Mouse (Mus musculus) adrenal gland, adult (tissue): ENCODE results near the gene Slc6a1.
A peak's percentile ranks its signal among the peaks of the same experiment; 100 is the strongest.

ENCODE experiments used
- DNase-seq, 2 experiments: peaks; one replicate each; pipeline ENCODE4 v3.0.0; 2022 to 2023; ENCODE audit warnings: low spot score in 1 of 2; ENCODE audit not compliant: inconsistent age in 2 of 2

The Slc6a1 gene

DNA sequence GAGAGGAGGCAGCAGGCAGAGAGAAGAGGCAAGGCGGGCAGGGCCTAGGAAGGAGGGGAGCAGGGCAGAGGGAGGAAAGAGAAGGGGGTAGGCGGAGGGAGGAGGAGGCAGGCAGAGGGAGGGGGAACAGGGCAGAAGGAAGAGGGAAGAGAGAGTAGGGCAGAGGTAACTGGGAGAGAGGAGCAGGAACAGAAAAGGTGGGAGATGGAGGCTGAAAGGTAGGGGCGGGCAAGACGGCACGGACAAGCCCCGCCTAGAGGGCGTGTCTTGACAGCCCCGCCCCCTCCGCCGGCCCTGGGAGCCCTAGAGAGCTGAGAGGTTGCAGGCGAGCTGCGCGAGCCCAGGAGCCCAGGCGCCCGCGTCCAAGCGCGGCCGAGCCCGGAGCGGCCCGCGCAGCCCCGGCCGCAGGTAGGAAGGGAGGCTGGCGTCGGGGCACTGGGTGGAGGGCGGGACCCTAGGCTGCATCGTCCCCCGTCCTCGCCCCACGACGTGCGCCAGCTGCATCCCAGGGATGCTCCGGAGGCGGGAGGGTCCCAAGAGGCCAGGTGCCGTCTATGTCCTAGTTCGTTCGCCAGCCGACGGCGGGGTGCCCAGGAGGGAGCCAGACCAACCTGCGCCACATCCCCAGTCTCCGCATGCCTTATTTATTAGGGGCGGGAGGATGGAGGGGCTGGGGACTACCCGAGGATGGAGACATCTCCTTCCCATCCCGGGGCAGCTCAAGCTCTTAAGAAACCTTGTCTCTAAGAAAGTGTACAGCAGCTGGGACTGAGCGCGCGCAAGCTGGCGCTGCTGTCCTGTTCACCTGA, at the start of gene Slc6a1:
Gene Slc6a1 (plus strand): TSS at position 167 of the 809 bp plus-strand sequence.
- DNase-seq: peak; percentile 20 to 56

DNA sequence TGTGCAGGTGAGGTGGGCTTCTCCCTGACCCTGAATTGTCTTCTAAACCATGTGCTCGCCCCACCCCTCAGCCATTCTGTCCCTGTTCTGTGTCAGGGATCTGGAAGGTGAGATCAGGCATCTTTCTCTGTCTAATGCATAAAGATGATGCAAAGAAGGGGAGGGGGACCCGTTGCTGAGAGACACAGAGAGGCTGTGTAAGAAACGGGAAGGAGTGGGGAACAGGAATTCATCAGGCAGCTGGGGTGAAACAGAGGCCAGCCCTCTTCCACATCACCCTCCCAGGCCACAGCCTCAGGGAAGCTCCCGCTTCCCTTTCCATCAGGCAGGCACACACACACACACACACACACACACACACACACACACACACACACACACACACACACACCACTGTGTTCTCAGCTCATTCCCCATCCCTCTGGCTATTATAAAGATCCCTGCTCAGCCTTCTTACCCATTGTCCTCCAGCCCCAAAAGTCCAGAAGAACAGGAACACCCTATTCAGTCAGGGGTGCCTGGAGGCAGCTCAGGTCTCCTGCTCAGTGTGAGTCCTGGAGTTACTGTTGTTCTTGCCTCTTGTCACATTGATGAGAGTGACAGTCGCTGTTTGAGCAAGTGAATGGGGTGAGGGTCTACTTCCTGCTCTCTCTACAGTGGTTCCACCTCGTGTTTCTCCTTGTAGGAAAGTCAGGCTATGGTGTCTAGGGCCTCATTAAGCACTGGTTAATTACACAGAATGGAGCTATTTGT, 43.4 kb upstream of the Slc6a1 start:
- DNase-seq: no peak

DNA sequence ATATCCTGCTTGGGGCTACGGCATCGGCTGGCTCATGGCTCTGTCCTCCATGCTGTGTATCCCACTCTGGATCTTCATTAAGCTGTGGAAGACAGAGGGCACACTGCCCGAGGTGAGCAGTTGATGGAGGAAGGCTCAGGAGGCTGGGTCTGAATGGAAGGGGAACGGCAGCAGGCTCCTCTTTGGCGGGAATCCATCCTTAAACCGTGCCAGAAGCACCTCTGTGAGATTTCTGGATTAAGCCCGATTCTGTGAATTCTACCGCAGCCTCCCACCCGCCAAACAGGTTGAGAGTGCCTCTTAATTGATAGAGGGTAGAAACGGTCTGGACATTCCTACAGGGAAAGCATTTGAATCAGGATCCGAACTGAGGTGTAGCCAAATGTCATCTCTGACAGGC, 36.8 kb upstream of the Slc6a1 start:
- DNase-seq: no peak

DNA sequence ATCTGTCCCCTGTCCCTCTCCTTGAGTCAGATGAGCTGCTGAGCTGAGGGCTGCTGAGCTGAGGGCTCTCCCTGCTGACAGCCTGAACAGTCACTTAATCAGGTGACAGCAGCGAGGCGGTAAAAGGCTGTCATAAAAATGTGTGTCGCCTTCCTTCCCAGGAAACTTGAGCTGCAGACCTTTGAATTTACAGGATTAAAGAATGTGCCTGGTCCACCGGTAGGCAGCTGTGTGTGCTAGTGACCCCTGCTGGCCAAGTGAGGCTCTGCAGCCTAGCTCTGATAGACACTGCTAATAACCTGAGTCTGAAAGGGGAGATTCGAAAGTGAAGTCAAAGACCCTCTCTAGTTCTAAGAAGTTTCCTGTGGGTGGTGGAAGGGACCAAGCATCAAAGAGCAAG, 32.1 kb upstream of the Slc6a1 start:
- peak; percentile 52 to 86 for DNase-seq

DNA sequence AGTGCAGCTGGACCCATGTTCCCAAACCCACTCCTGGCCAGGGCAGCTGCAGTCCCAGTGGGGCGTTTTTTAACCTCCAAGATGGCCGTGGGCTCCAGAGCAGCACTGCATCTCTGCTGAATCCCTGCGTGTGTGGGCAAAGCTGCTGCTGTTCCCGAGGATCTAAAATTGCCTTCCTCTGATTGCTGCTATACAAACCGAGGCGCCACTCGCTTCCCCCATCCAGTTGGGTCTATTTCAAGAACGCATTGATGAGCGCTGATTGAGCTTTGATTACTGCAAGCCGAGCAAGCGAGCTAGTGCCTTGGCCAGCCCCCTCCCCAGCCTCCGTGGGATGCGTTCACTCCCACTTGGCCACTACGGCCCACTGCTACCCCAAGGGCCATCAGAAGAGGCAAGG, 27.5 kb upstream of the Slc6a1 start:
- DNase-seq: no peak

DNA sequence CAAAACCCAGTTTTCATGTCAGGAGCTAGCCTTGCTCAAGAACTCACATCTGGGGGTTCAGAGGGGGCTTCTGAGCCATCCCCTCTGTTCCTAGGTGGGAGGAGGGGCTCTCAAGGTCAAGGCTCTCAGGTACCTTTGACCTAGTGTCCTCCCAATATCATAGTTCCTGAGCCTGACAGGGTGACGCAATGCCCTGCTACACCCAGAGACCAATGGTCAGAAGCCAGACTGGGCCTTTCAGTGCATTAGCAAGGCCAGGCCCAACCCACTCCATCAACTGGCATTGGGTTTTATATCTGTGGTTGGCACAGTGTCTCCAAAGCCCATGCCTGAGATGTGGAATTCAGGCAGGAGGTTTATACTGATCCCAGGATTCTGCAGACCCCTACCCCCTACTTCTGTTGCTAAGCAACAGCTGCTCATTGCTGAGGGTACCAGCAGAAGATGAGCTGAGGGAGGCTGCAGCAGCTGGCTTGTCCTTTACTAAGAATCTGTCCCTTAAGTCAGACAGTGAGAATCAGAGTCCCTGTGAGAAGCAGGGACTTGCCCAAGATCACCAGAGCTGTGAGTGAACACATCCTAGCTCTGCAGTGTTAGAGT, 24.6 kb upstream of the Slc6a1 start:
- DNase-seq: no peak

DNA sequence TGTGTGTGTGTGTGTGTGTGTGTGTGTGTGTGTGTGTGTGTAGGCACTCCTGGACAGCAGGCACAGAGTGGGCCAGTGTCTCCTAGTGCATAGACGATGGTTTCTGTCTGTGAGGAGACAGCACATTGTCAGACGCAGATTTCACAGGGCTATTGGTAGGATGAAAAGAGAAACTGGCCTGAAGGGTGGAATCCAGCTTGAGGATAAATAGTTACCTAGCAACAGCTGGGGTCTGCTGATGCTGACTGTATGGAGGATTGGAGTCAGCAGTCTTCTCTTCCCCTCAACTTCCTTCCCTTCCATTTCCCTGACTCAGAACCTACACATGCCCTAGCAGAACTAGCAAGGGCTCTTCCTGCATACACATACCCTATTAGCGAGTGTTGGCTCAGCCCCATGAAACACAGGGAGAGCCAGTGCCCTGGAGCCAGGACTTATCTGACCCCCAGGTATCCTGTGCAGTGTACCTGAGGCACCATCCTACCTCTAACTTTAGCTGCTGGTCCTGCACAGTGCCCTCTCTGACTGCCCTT, 23.7 kb upstream of the Slc6a1 start:
- DNase-seq: no peak

DNA sequence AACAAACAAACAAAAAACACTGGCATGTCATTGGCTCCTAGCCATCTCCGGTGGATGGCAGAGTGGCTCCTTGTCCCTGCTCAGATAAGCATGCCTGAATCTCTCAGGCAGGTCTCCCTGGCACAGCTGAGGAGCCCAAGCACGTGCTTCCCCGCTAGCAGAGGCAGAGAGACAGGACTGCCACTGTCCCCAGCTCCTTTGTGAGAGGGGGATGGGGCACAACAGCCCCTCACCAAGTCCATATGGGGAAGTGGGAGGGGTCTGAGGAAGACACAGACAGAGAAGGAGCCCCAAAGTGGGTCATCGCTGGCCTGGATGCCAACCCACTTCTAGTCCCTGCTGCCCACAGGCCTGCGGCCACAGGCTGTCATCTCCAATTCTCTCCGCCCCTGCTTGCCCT, 20.8 kb upstream of the Slc6a1 start:
- no peak for DNase-seq

DNA sequence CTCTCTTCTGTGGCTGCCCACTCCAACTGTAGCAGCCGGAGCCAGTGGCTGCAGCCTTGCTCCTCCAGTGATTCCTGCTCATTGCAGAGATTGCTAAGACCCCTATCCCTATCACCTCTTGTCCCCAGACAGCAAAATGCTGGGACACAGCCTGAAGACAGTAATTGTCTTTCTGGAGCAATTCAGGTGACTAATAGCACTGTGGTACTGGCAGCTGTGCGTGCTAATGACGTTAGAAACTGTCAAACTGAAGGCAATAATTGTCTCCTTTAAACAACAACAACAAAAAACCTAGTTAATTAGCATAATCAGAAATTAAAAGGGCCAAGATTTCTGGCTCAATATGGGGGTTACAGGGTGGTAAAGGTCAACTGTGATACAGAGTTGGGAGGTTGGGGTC, 18.4 kb upstream of the Slc6a1 start:
- no peak for DNase-seq

DNA sequence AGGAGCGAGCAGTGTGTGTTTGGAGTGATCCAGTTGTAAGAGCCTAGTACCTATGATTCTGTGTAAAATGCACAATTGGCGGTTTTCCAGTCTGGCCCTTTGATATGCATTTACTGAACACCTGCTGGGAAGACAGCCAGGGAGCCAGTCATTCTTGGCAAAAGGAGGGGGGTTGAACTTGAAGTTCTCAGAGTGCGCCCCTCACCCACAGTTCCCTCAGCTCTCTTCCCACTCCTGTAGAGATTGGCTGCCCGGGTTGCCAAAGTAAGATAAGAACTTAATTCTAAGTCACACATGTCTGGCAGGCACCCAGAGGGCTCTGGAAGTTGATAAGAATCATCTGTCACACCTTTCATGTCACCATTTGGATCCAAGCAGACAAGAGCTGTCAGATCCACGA, 18.0 kb upstream of the Slc6a1 start:
- DNase-seq: no peak

DNA sequence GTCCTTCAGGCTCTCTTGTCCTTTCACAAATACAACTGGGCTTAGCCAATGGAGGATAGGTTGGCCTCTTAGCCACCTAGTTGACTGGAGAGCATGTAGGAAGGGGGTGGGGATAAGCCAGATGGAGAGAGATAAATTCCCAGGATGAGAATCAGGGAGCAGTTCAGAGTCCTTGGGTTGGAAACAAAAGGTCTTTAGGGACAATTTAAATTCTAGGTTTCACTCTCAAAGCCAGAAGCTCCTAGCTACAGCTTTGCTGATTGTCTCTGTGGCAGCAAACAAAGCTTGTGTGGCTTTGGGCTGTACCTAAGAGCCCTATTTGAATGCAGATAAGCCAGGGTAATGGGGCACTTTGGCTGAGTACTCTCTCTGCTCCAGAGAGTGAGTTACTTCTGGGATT, 16.2 kb upstream of the Slc6a1 start:
- no peak for DNase-seq

DNA sequence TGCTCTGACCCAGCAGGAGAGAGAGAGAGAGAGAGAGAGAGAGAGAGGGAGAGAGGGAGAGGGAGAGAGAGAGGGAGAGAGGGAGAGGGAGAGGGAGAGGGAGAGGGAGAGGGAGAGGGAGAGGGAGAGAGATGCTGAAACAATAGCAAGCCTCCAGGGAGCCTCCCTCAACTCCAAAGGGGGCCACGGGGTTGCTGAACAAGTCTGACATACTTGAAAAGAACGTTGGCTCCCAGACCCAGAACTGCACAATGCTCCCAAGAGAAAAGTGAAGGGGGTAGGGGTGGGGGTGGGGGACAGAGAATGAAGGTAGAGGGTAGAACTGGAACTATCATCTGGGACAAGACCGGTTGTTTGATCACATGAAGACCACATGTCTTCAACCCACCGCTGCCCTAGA, 14.5 kb upstream of the Slc6a1 start:
- DNase-seq: no peak

DNA sequence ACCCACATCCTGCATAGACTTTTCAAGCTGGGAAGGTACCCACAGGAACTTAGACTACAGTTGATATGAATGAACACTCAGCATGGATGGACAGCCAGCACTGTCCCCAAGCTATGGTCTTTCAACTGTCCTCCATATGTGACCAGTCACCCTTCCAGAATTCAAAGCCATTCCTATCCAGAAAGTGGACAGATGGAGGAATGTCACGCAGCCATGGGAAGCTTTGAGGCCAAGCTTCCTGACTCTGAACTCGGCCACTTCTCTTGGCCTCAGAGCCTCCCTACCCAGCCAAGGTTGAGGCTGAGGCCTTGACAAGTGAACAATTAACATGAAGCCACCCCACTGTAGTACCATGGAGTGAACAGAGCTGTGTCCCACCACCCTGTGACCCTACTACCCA, 12.8 kb upstream of the Slc6a1 start:
- DNase-seq: no peak

DNA sequence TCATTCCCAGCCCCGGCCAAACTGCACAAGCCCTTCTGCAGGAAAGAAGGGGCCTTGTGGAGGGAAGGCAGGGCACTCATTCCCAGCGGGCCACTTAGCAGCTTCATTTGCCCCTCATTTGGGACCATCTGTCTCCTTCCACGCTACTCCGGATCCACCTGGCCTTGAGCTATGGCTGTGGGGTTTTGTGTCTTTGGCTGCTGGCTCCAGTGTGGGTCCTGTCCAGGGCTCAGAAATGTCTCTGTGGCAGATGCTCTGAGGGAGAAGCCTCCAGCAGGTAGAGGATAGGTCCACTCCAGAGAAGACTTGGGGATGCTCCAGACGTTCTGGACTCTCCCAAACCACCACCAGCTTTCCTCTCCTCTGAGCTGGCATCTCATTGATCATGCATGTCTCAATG, 11.6 kb upstream of the Slc6a1 start:
- no peak for DNase-seq

DNA sequence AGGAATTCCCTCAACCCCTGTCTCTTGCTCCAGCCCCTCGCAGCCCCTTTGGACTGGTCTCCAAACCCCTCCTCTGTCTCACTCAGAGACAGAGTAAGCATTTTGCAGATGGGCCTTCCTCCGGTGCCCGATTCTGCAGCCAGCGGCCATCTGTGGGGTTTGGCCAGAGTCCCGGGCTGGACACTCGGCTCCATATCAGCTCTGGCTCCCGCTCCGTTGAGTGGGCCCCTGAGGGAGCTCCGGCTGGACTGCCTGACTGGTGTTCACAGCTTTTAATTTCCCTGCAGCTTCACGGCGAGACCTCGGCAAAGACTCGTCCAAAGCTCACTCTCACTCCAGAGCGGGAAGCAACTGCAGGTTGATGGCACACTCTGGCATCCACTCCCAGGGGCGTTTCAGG, 10.2 kb upstream of the Slc6a1 start:
- DNase-seq: no peak

DNA sequence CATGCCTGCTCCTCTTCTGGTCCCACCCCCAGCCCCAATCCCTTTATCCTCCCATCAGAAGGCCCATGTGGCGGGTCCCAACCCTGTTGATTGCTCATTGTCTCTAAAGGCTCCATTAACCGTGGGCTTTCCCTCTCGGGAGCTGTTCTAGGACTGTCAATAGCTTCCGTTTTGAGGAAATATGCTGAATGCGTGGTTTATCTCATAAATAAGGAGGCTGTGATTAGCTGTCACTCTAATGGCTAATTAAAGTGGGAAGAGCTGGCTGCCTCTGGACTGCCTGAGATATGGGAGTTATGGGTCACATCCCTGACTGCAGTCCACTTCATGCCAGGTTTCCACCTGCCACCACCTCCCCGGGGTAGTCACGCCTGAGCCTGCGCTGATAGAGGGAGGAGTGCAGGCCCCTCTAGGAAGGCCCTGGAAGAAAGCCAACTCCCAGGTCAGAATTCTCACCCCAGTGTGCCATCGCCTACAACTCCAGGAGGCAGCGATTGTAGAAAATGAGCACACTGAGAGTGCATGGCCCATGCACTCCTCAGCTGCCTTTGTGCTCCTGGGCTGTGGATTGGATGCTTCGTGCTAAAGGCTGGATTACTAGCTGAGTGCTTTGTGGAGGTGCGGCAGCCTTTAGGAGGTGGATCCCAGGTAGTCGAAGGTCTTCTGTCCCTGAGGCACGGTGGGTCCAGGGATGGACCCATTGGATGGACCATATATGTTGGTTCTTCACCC, 8.3 kb upstream of the Slc6a1 start:
- no peak for DNase-seq

DNA sequence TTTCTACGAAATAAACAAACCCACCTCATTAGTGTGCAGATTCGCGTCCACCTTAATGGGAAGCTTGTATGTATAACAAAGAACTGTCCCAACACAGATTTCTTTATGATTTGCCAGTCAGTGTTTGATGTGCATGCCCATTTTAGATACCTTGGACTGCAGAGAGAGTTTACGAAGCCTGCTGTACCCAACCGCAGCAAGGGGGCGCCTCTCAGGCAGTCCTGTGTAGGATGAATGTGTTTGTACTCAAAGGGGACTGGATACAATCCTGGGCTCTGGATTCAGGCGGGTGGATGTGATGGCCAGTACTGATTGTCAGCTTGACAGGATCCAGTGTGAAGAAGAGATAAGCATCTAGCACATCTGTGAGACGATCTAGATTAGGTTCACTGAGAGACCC, 6.6 kb upstream of the Slc6a1 start:
- no peak for DNase-seq

DNA sequence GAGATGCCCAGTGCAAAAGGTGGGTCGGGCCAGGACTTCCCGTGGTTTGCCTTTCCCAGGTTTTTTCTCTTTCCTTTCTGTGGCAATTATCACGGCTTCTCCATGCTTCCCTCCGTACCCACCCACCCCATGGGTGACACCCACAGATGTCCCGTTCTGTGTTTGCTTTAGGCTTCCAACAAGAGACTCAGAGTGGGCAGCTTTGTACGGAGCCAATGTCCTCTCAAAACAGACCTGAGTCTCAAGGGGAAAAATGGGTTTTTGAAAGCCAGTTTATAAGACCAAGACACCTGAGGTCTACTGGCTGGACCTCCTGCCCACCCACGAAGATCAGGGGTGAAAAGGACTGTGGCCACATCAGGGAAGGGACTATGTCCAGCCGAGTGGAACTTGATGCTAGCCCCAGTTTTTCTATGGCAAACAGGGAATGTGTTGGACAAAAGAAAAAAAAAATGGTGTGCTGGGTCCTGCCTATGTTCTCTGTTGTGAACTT, 889 bp downstream of the Slc6a1 start:
- no peak for DNase-seq

DNA sequence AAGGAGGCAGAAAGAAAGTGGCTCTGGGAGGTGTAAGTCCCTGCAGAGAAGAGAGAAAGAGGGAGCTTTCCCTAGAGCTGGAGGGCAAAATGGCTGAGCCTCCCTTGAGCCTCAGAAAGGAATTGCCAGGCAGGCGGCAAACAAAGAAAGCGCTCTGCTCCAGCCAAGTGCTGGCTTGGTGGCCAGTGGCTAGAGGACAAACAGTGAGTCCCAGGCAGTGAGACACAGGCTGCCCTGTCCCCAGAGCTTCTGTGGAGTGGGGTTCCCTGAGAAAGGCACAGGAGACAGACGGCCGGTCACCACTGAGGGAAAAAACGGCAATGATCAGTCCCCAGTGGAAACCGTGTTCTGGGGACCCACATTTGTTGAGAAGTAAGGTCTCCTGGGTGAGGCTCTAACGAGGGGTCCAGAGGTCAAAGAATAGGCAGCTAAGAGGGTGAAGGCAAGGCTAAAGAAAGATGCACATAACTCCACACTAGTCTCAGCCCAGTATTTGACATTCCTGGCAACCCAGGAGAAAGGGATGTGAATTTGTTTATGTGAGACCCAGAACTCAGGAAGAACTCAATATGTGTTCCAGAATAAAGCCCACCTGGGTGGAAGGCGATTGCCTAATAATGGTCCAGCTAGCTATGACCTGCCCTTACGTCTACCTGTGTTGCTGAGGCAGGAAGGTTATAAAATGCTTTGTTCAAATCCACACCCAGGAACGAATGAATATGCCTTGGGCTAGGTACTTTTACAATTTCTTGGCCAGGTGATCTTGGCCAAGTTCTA, 1.7 kb downstream of the Slc6a1 start:
- no peak for DNase-seq

DNA sequence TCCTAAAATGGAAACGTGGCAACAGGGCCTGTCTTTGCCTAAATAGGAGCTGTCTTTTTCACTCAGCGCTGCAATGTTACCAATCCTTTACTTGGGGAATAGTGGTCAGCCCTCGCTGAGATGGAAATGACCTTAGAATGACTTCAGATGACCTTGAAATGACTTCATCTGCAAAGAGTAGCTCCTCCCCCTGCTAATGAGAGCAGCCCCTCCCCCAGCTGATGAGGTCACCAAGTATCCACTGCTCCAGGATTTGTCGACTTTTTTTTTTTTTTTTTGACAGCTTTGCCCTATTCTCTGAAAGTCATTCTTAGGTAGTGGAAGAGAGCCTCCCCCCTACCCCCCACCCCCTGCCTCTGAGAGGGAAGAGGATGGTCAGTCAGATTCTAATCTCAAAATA, 3.0 kb downstream of the Slc6a1 start:
- DNase-seq: no peak
